21 mouse cellular contexts compared by ENCODE assay signal in the genomic region with DNA sequence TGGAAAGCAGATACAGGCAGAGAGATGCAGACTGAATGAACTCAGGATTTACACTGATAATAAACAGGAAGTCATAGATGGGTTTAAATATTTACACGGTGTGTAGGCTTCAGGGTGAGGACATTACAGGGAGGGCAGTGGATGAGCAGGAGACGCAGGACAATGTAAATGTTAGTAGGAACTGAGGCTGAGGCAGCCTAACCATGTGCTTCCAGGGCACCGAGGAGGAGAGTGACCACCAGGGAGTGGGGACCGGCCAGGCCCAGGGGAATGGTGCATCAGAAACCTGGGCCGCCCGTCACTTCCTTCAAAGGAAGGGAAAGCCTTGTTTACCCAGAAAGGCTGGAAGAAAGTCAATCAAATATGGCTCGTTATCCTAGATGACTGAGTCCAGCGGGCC. TPM values are rescaled to one million over a fixed set of nuclear protein-coding genes. Genes with fewer than 3 reads are reported as not detected.
DNase-seq lines count a peak whose midpoint lies in the region; ATAC-seq and TF ChIP-seq lines count a peak whose summit lies in the region.
"Had no signal": no experiment of that assay in that cellular context is flagged by ENCODE, and none has a peak within 500 bp of the region (broad histone marks: within the 10 kb centered on the region; RNA-seq: fewer than 3 reads in every experiment).

No protein-coding gene starts in this region.

- H3K4me2 ChIP-seq in intestine, embryonic 15.5 days (replicated peaks) = no peak overlapping the region
- H3K4me2 ChIP-seq in lung, postnatal 0 days (replicated peaks; ENCODE audit: low read depth, low read length) = no peak overlapping the region
- no peak overlapping the region for H3K4me2 ChIP-seq in stomach, embryonic 15.5 days
- no peak overlapping the region for H3K4me2 ChIP-seq in hindbrain, embryonic 16.5 days (ENCODE audit: low read length)
- H3K4me2 ChIP-seq: hindbrain, embryonic 13.5 days; limb, embryonic 12.5 days; liver, embryonic 13.5 days; neural tube, embryonic 15.5 days had no signal

- no peaks in the 10 kb centered on the region for H3K36me3 ChIP-seq in heart, embryonic 10.5 days
- no peaks in the 10 kb centered on the region for H3K36me3 ChIP-seq in intestine, embryonic 15.5 days
- H3K36me3 ChIP-seq in lung, postnatal 0 days (ENCODE audit: insufficient read depth, low read length) = no peaks in the 10 kb centered on the region
- H3K36me3 ChIP-seq in stomach, embryonic 15.5 days = no peaks in the 10 kb centered on the region
- no peaks in the 10 kb centered on the region for H3K36me3 ChIP-seq in hindbrain, embryonic 16.5 days (ENCODE audit: control insufficient read depth, insufficient read depth, low read length)
- H3K36me3 ChIP-seq: hindbrain, embryonic 13.5 days; limb, embryonic 12.5 days; liver, embryonic 13.5 days; neural tube, embryonic 15.5 days had no signal

- H3K27me3 ChIP-seq in heart, embryonic 10.5 days (ENCODE audit: insufficient read depth, poor library complexity, severe bottlenecking) = peaks cover 15% of the 10 kb centered on the region
- H3K27me3 ChIP-seq in intestine, embryonic 15.5 days (replicated peaks) = no peaks in the 10 kb centered on the region
- H3K27me3 ChIP-seq in lung, postnatal 0 days (replicated peaks; ENCODE audit: insufficient read depth, low read length) = no peaks in the 10 kb centered on the region
- H3K27me3 ChIP-seq in stomach, embryonic 15.5 days (replicated peaks) = no peaks in the 10 kb centered on the region
- no peaks in the 10 kb centered on the region for H3K27me3 ChIP-seq in hindbrain, embryonic 16.5 days (replicated peaks; ENCODE audit: control insufficient read depth, insufficient read depth, low read length)
- H3K27me3 ChIP-seq: limb, embryonic 12.5 days; neural tube, embryonic 15.5 days had no signal

- ATAC-seq in intestine, embryonic 15.5 days = peak; percentile 49
- peak; percentile 86 for ATAC-seq in lung, postnatal 0 days
- no peak for ATAC-seq in stomach, embryonic 15.5 days (ENCODE audit: insufficient read depth, low FRiP score, low read depth)
- ATAC-seq in megakaryocyte-erythroid progenitor cell, adult 5-6 weeks (replicated peaks; ENCODE audit: low FRiP score, low TSS enrichment, poor library complexity, severe bottlenecking) = no peak
- no peak for ATAC-seq in hindbrain, embryonic 16.5 days

- no peak for DNase-seq in heart, embryonic 10.5 days (ENCODE audit: low spot score)
- no peak for DNase-seq in heart, adult 18-20 months
- no peak for DNase-seq in lung, postnatal 0 days (ENCODE audit: low spot score)
- DNase-seq in urinary bladder, postnatal 36 days (ENCODE audit: low spot score in 2 of 2) = no peak
- DNase-seq: cerebellum, adult 18-20 months; cerebellum, postnatal 36 days; gastrocnemius, adult 2 months; heart, postnatal 10 days; kidney, adult 11 months; liver, embryonic 13.5 days; midbrain, embryonic 14.5 days; thymus, adult 2 months had no signal

- H3K4me3 ChIP-seq in heart, embryonic 10.5 days = no peak overlapping the region
- no peak overlapping the region for H3K4me3 ChIP-seq in intestine, embryonic 15.5 days (replicated peaks)
- no peak overlapping the region for H3K4me3 ChIP-seq in lung, postnatal 0 days (ENCODE audit: low read depth, low read length)
- H3K4me3 ChIP-seq in stomach, embryonic 15.5 days (replicated peaks) = no peak overlapping the region
- no peak overlapping the region for H3K4me3 ChIP-seq in hindbrain, embryonic 16.5 days (ENCODE audit: low read length)
- H3K4me3 ChIP-seq: gastrocnemius, adult 2 months; hindbrain, embryonic 13.5 days; limb, embryonic 12.5 days; liver, embryonic 13.5 days; neural tube, embryonic 15.5 days had no signal

- peak; percentile 24; the same call in 1 of the 2 replicates for TF ChIP-seq CTCF in lung, postnatal 0 days (IDR thresholded peaks at IDR 0.05)

- H3K4me1 ChIP-seq in heart, embryonic 10.5 days = peaks cover 12% of the 10 kb centered on the region; the same call in 1 of the 2 replicates
- peaks cover 8% of the 10 kb centered on the region for H3K4me1 ChIP-seq in intestine, embryonic 15.5 days (replicated peaks)
- no peaks in the 10 kb centered on the region for H3K4me1 ChIP-seq in lung, postnatal 0 days (ENCODE audit: insufficient read depth, low read depth, low read length)
- H3K4me1 ChIP-seq in stomach, embryonic 15.5 days = peaks cover 7% of the 10 kb centered on the region; the same call in 1 of the 2 replicates
- no peaks in the 10 kb centered on the region for H3K4me1 ChIP-seq in hindbrain, embryonic 16.5 days (ENCODE audit: control insufficient read depth, insufficient read depth, low read depth, low read length)
- H3K4me1 ChIP-seq: hindbrain, embryonic 13.5 days; neural tube, embryonic 15.5 days had no signal

- H3K9me3 ChIP-seq in heart, embryonic 10.5 days = no peaks in the 10 kb centered on the region
- H3K9me3 ChIP-seq in intestine, embryonic 15.5 days = no peaks in the 10 kb centered on the region
- H3K9me3 ChIP-seq in lung, postnatal 0 days (ENCODE audit: low read length) = no peaks in the 10 kb centered on the region
- H3K9me3 ChIP-seq in stomach, embryonic 15.5 days = no peaks in the 10 kb centered on the region
- H3K9me3 ChIP-seq in hindbrain, embryonic 16.5 days (ENCODE audit: control insufficient read depth, low read length) = no peaks in the 10 kb centered on the region
- H3K9me3 ChIP-seq: hindbrain, embryonic 13.5 days; limb, embryonic 12.5 days; liver, embryonic 13.5 days; neural tube, embryonic 15.5 days had no signal

- no peak overlapping the region for H3K9ac ChIP-seq in intestine, embryonic 15.5 days
- H3K9ac ChIP-seq in lung, postnatal 0 days (replicated peaks; ENCODE audit: low read depth) = no peak overlapping the region
- no peak overlapping the region for H3K9ac ChIP-seq in stomach, embryonic 15.5 days
- no peak overlapping the region for H3K9ac ChIP-seq in hindbrain, embryonic 16.5 days (ENCODE audit: low read depth, low read length)
- H3K9ac ChIP-seq: hindbrain, embryonic 13.5 days; limb, embryonic 12.5 days; liver, embryonic 13.5 days; neural tube, embryonic 15.5 days had no signal

- 55% methylated on average over 8 of the region's 8 CpGs for WGBS in heart, embryonic 10.5 days
- 29% methylated on average over 8 of the region's 8 CpGs for WGBS in intestine, embryonic 15.5 days
- 32% methylated on average over 8 of the region's 8 CpGs for WGBS in lung, postnatal 0 days
- WGBS in stomach, embryonic 15.5 days = 31% methylated on average over 8 of the region's 8 CpGs
- WGBS in hindbrain, embryonic 16.5 days = 67% methylated on average over 8 of the region's 8 CpGs

- H3K27ac ChIP-seq in heart, embryonic 10.5 days = 0 out of 2 replicates have a peak overlapping the region, but pooled peaks have one; percentile 1
- H3K27ac ChIP-seq in intestine, embryonic 15.5 days = peak overlapping the region; percentile 58
- H3K27ac ChIP-seq in lung, postnatal 0 days (ENCODE audit: low read length) = peak overlapping the region; percentile 3; the same call in 1 of the 2 replicates
- H3K27ac ChIP-seq in stomach, embryonic 15.5 days = peak overlapping the region; percentile 23; the same call in 1 of the 2 replicates
- no peak overlapping the region for H3K27ac ChIP-seq in hindbrain, embryonic 16.5 days (ENCODE audit: low read depth, low read length)
- H3K27ac ChIP-seq: gastrocnemius, adult 2 months; hindbrain, embryonic 13.5 days; limb, embryonic 12.5 days; liver, embryonic 13.5 days; neural tube, embryonic 15.5 days had no signal

- peak; percentile 79 for TF ChIP-seq EP300 in lung, postnatal 0 days (IDR thresholded peaks at IDR 0.05)

RNA-seq across cellular contexts. Expression of gene Mrps18a, which starts 12.3 kb away (rescaled TPM):
- polyA plus RNA-seq in heart, embryonic 10.5 days (2016; fragmentation: Nextera tagmentation; extraction: Ambion mirVana) = 150 and 166 TPM in 2 replicates
- 100 to 1,000 TPM; 143 to 145 TPM for total RNA-seq in heart, adult 18-20 months (2021)
- 153 and 158 TPM in 2 replicates for polyA plus RNA-seq in intestine, embryonic 15.5 days (2015; fragmentation: Nextera tagmentation; extraction: Ambion mirVana)
- 96.4 and 103 TPM in 2 replicates for polyA plus RNA-seq in lung, postnatal 0 days (2015; fragmentation: Nextera tagmentation; extraction: Ambion mirVana)
- polyA plus RNA-seq in stomach, embryonic 15.5 days (2015; fragmentation: Nextera tagmentation; extraction: Ambion mirVana) = 128 and 137 TPM in 2 replicates
- total RNA-seq in megakaryocyte-erythroid progenitor cell, adult 5-6 weeks (2014; fragmentation: Nextera tagmentation) = 67.8 and 89.9 TPM in 2 replicates
- 39.1 and 50.0 TPM in 2 replicates for total RNA-seq in megakaryocyte-erythroid progenitor cell, adult 5-6 weeks (2017)
- polyA plus RNA-seq in hindbrain, embryonic 16.5 days (2015; fragmentation: Nextera tagmentation; extraction: Ambion mirVana) = 152 and 163 TPM in 2 replicates

RNA-seq across cellular contexts. Expression of gene Rsph9, which starts 45.5 kb away (rescaled TPM):
- 5.1 and 7.3 TPM in 2 replicates for polyA plus RNA-seq in heart, embryonic 10.5 days (2016; fragmentation: Nextera tagmentation; extraction: Ambion mirVana)
- total RNA-seq in heart, adult 18-20 months (2021) = under 1 TPM; 0.41 to 0.60 TPM
- 8.1 and 8.6 TPM in 2 replicates for polyA plus RNA-seq in intestine, embryonic 15.5 days (2015; fragmentation: Nextera tagmentation; extraction: Ambion mirVana)
- polyA plus RNA-seq in lung, postnatal 0 days (2015; fragmentation: Nextera tagmentation; extraction: Ambion mirVana) = 31.7 and 32.4 TPM in 2 replicates
- 8.7 and 11.6 TPM in 2 replicates for polyA plus RNA-seq in stomach, embryonic 15.5 days (2015; fragmentation: Nextera tagmentation; extraction: Ambion mirVana)
- 4.3 TPM in 1 of 2 replicates, not detected in the other for total RNA-seq in megakaryocyte-erythroid progenitor cell, adult 5-6 weeks (2014; fragmentation: Nextera tagmentation)
- total RNA-seq in megakaryocyte-erythroid progenitor cell, adult 5-6 weeks (2017) = not detected in 2 replicates
- 54.8 and 62.7 TPM in 2 replicates for polyA plus RNA-seq in hindbrain, embryonic 16.5 days (2015; fragmentation: Nextera tagmentation; extraction: Ambion mirVana)
- total RNA-seq: granulocyte monocyte progenitor cell, adult 5-6 weeks; megakaryocyte progenitor cell, adult 5-6 weeks had no signal

RNA-seq across cellular contexts. Expression of gene Mad2l1bp, which starts 54.8 kb away (rescaled TPM):
- 39.9 and 41.6 TPM in 2 replicates for polyA plus RNA-seq in heart, embryonic 10.5 days (2016; fragmentation: Nextera tagmentation; extraction: Ambion mirVana)
- 10 to 100 TPM; 28.0 to 30.4 TPM for total RNA-seq in heart, adult 18-20 months (2021)
- 33.8 and 36.3 TPM in 2 replicates for polyA plus RNA-seq in intestine, embryonic 15.5 days (2015; fragmentation: Nextera tagmentation; extraction: Ambion mirVana)
- 43.5 and 44.6 TPM in 2 replicates for polyA plus RNA-seq in lung, postnatal 0 days (2015; fragmentation: Nextera tagmentation; extraction: Ambion mirVana)
- polyA plus RNA-seq in stomach, embryonic 15.5 days (2015; fragmentation: Nextera tagmentation; extraction: Ambion mirVana) = 32.9 and 33.3 TPM in 2 replicates
- total RNA-seq in megakaryocyte-erythroid progenitor cell, adult 5-6 weeks (2014; fragmentation: Nextera tagmentation) = 15.4 and 16.1 TPM in 2 replicates
- total RNA-seq in megakaryocyte-erythroid progenitor cell, adult 5-6 weeks (2017) = 8.0 and 9.7 TPM in 2 replicates
- 22.1 and 23.0 TPM in 2 replicates for polyA plus RNA-seq in hindbrain, embryonic 16.5 days (2015; fragmentation: Nextera tagmentation; extraction: Ambion mirVana)

Comparison
In these comparisons a context has a peak if more than half of its experiments do, and no peak if none do; other contexts are left out.
1. ATAC-seq: peak in intestine, embryonic 15.5 days (single experiment) and lung, postnatal 0 days (single experiment); none in stomach, embryonic 15.5 days (single experiment), megakaryocyte-erythroid progenitor cell, adult 5-6 weeks (single experiment) and hindbrain, embryonic 16.5 days (single experiment).